Comparison of ENCODE assay signal across 8 mouse cellular contexts in genomic region chr19:57403700-57404501, GRCm38 (mm10). TPM values are rescaled to one million over a fixed set of nuclear protein-coding genes. Genes with fewer than 3 reads are reported as not detected.
DNase-seq lines count a peak whose midpoint lies in the region; ATAC-seq and TF ChIP-seq lines count a peak whose summit lies in the region.

No protein-coding gene starts in this region.

- peak; percentile 86 for TF ChIP-seq CTCF in intestine, postnatal 0 days (IDR thresholded peaks at IDR 0.05; ENCODE audit: low read depth)

- H3K4me2 ChIP-seq in intestine, postnatal 0 days (replicated peaks; ENCODE audit: low read depth), result peak overlapping the region; percentile 47
- H3K4me2 ChIP-seq in midbrain, embryonic 12.5 days (replicated peaks), result peak overlapping the region; percentile 31

- H3K9ac ChIP-seq in intestine, postnatal 0 days (ENCODE audit: low read depth, low read length), result no peak overlapping the region
- no peak overlapping the region for H3K9ac ChIP-seq in midbrain, embryonic 12.5 days (replicated peaks)

- no peaks in the 10 kb centered on the region for H3K9me3 ChIP-seq in intestine, postnatal 0 days (ENCODE audit: control insufficient read depth)
- H3K9me3 ChIP-seq in limb, embryonic 10.5 days (replicated peaks), result no peaks in the 10 kb centered on the region
- no peaks in the 10 kb centered on the region for H3K9me3 ChIP-seq in midbrain, embryonic 12.5 days

- peak overlapping the region; percentile 88 for H3K27ac ChIP-seq in intestine, postnatal 0 days (ENCODE audit: low read depth, low read length)
- H3K27ac ChIP-seq in limb, embryonic 10.5 days, result no peak overlapping the region
- no peak overlapping the region for H3K27ac ChIP-seq in midbrain, embryonic 12.5 days (replicated peaks)

- no peaks in the 10 kb centered on the region for H3K36me3 ChIP-seq in intestine, postnatal 0 days (ENCODE audit: control insufficient read depth, insufficient read depth)
- no peaks in the 10 kb centered on the region for H3K36me3 ChIP-seq in limb, embryonic 10.5 days
- no peaks in the 10 kb centered on the region for H3K36me3 ChIP-seq in midbrain, embryonic 12.5 days

- WGBS in intestine, postnatal 0 days, result 9% methylated on average over 24 of the region's 24 CpGs
- WGBS in limb, embryonic 10.5 days, result 10% methylated on average over 24 of the region's 24 CpGs
- 14% methylated on average over 24 of the region's 24 CpGs for WGBS in midbrain, embryonic 12.5 days

- peak; percentile 82 for DNase-seq in adrenal gland, adult 2 months
- DNase-seq in embryo, embryonic 11 days, result peak; percentile 90
- DNase-seq in heart, adult 11 months, result peak; percentile 98
- peak; percentile 95 for DNase-seq in limb, embryonic 10.5 days (ENCODE audit: low spot score)
- peak; percentile 75 for DNase-seq in skeletal muscle tissue, adult 2 months (ENCODE audit: low read depth, low spot score)

- H3K4me3 ChIP-seq in intestine, postnatal 0 days (ENCODE audit: low read depth, low read length), result peak overlapping the region; percentile 7; the same call in 1 of the 2 replicates
- peak overlapping the region; percentile 32 for H3K4me3 ChIP-seq in limb, embryonic 10.5 days
- no peak overlapping the region for H3K4me3 ChIP-seq in midbrain, embryonic 12.5 days

- ATAC-seq in intestine, postnatal 0 days, result peak; percentile 93
- peak; percentile 54; the same call in 1 of the 2 replicates for ATAC-seq in midbrain, embryonic 12.5 days (ENCODE audit: low FRiP score, low read depth)
- no peak for ATAC-seq in activated CD4-positive, CD25-positive, alpha-beta regulatory T cell, adult 4 months

- no peaks in the 10 kb centered on the region for H3K27me3 ChIP-seq in intestine, postnatal 0 days (replicated peaks; ENCODE audit: control insufficient read depth, insufficient read depth, low read length)
- H3K27me3 ChIP-seq in limb, embryonic 10.5 days (ENCODE audit: low read depth, poor library complexity, severe bottlenecking), result no peaks in the 10 kb centered on the region
- H3K27me3 ChIP-seq in midbrain, embryonic 12.5 days, result no peaks in the 10 kb centered on the region

- H3K4me1 ChIP-seq in intestine, postnatal 0 days (replicated peaks; ENCODE audit: control insufficient read depth, insufficient read depth, low read length), result peaks cover 12% of the 10 kb centered on the region; the same call in 1 of the 2 replicates
- H3K4me1 ChIP-seq in limb, embryonic 10.5 days, result peaks cover 38% of the 10 kb centered on the region
- H3K4me1 ChIP-seq in midbrain, embryonic 12.5 days, result peaks cover 2% of the 10 kb centered on the region; the same call in 1 of the 2 replicates

RNA-seq across cellular contexts. Expression of gene Fam160b1, which starts 43.4 kb away (rescaled TPM):
- total RNA-seq in adrenal gland, adult 2 months (2021), result 10 to 100 TPM; 19.4 to 20.6 TPM
- polyA plus RNA-seq in adrenal gland, adult 2 months (2012; rRNA removed), result 9.6 and 10.6 TPM in 2 replicates
- polyA plus RNA-seq in intestine, postnatal 0 days (2015; fragmentation: Nextera tagmentation; extraction: Ambion mirVana), result 13.9 and 14.9 TPM in 2 replicates
- polyA plus RNA-seq in limb, embryonic 10.5 days (2016; fragmentation: Nextera tagmentation; extraction: Ambion mirVana), result 12.2 and 13.2 TPM in 2 replicates
- polyA plus RNA-seq in midbrain, embryonic 12.5 days (2016; fragmentation: Nextera tagmentation; extraction: Ambion mirVana), result 17.7 and 19.1 TPM in 2 replicates
- 1 to 10 TPM; 8.3 to 9.0 TPM for polyA plus RNA-seq in activated CD4-positive, CD25-positive, alpha-beta regulatory T cell, adult 4 months (2017; shearing (Covaris generic))

RNA-seq across cellular contexts. Expression of gene Trub1, which starts 48.8 kb away (rescaled TPM):
- total RNA-seq in adrenal gland, adult 2 months (2021), result 10 to 100 TPM; 13.9 to 15.1 TPM
- 9.9 and 11.8 TPM in 2 replicates for polyA plus RNA-seq in adrenal gland, adult 2 months (2012; rRNA removed)
- polyA plus RNA-seq in intestine, postnatal 0 days (2015; fragmentation: Nextera tagmentation; extraction: Ambion mirVana), result 7.1 and 7.7 TPM in 2 replicates
- 25.2 and 26.5 TPM in 2 replicates for polyA plus RNA-seq in limb, embryonic 10.5 days (2016; fragmentation: Nextera tagmentation; extraction: Ambion mirVana)
- polyA plus RNA-seq in midbrain, embryonic 12.5 days (2016; fragmentation: Nextera tagmentation; extraction: Ambion mirVana), result 14.4 and 21.3 TPM in 2 replicates
- 1 to 10 TPM; 5.7 to 9.7 TPM for polyA plus RNA-seq in activated CD4-positive, CD25-positive, alpha-beta regulatory T cell, adult 4 months (2017; shearing (Covaris generic))
